Mouse (Mus musculus) hindbrain, embryonic 10.5 days (tissue): Measurements from ENCODE around the gene H3f3a. TPM values are rescaled to one million over a fixed set of nuclear protein-coding genes. Genes with fewer than 3 reads are reported as not detected.
A peak's percentile ranks its signal among the peaks of the same experiment; 100 is the strongest.

Experiments
- DNase-seq: peaks from one replicate; pipeline ENCODE4 v3.0.0-alpha.2; 2017; ENCODE audit warnings: low spot score
- H3K27ac ChIP-seq: fragments of 300-500 bp; sonication (generic); 2 replicates; pipeline ENCODE4 v1.5.1; 2016; ENCODE audit warnings: mild to moderate bottlenecking, moderate library complexity
- H3K27me3 ChIP-seq: fragments of 300-500 bp; sonication (generic); 2 replicates; pipeline ENCODE4 v1.6.1; 2016; ENCODE audit warnings: mild to moderate bottlenecking; ENCODE audit not compliant: poor library complexity, insufficient read depth, severe bottlenecking
- H3K36me3 ChIP-seq: fragments of 300-500 bp; sonication (generic); 2 replicates; pipeline ENCODE4 v1.6.1; 2016; ENCODE audit warnings: mild to moderate bottlenecking, moderate library complexity
- H3K4me1 ChIP-seq: fragments of 300-500 bp; sonication (generic); replicated peaks from 2 replicates; pipeline ENCODE4 v1.6.1; 2016; ENCODE audit warnings: mild to moderate bottlenecking
- H3K4me3 ChIP-seq: fragments of 300-500 bp; sonication (generic); 2 replicates; pipeline ENCODE4 v1.5.1; 2016; ENCODE audit warnings: mild to moderate bottlenecking, moderate library complexity
- H3K9me3 ChIP-seq: fragments of 300-500 bp; sonication (generic); 2 replicates; pipeline ENCODE4 v1.6.1; 2016; ENCODE audit warnings: mild to moderate bottlenecking, moderate library complexity
- WGBS: fragments of 180-500 bp; shearing (Covaris S2); methylation state at CpG from one replicate; pipeline ENCODE4 v1.1.7; 2016; 5-methylcytosine and 5-hydroxymethylcytosine counted together
- polyA plus RNA-seq: library from polyadenylated mRNA; unstranded; fragments of >200 nt; fragmentation: Nextera tagmentation; extraction: Ambion mirVana; gene quantifications from 2 replicates; pipeline ENCODE4 v1.2.1, GENCODE M21; 2016

Gene H3f3a
- polyA plus RNA-seq, 1 experiment from 2014 or later: 3,181 TPM

- no peak overlapping the region for H3K4me3 ChIP-seq
- 80% methylated on average over 6 of the region's 6 CpGs for WGBS
- H3K36me3 ChIP-seq: no peaks in the 10 kb centered on the region
- H3K4me1 ChIP-seq: peaks cover 33% of the 10 kb centered on the region
- no peak for DNase-seq
- 0 out of 2 replicates have a peak overlapping the region, but pooled peaks have one; percentile 97 for H3K27ac ChIP-seq
- peaks cover 10% of the 10 kb centered on the region for H3K27me3 ChIP-seq
- peaks cover 5% of the 10 kb centered on the region; the same call in 1 of the 2 replicates for H3K9me3 ChIP-seq
These were observed 37.8 kb downstream of the H3f3a start for GRCm38 (mm10) chr1:180775849-180776493.

GRCm38 (mm10) chr1:180775317-180775716 is 38.4 kb downstream of the H3f3a start:
- peaks cover 5% of the 10 kb centered on the region; the same call in 1 of the 2 replicates for H3K9me3 ChIP-seq
- peaks cover 33% of the 10 kb centered on the region for H3K4me1 ChIP-seq
- peaks cover 8% of the 10 kb centered on the region for H3K27me3 ChIP-seq
- H3K36me3 ChIP-seq: no peaks in the 10 kb centered on the region
- no peak overlapping the region for H3K27ac ChIP-seq
- H3K4me3 ChIP-seq: no peak overlapping the region
- 80% methylated on average over 10 of the region's 10 CpGs for WGBS
- DNase-seq: no peak

- no peak overlapping the region for H3K4me3 ChIP-seq
- peak; percentile 51 for DNase-seq
- peaks cover 33% of the 10 kb centered on the region for H3K4me1 ChIP-seq
- peaks cover 5% of the 10 kb centered on the region; the same call in 1 of the 2 replicates for H3K9me3 ChIP-seq
- 62% methylated on average over 3 of the region's 3 CpGs for WGBS
- H3K27ac ChIP-seq: no peak overlapping the region
- H3K27me3 ChIP-seq: peaks cover 9% of the 10 kb centered on the region
- no peaks in the 10 kb centered on the region for H3K36me3 ChIP-seq
These were observed 39.1 kb downstream of the H3f3a start for GRCm38 (mm10) chr1:180774664-180775063.

DNA sequence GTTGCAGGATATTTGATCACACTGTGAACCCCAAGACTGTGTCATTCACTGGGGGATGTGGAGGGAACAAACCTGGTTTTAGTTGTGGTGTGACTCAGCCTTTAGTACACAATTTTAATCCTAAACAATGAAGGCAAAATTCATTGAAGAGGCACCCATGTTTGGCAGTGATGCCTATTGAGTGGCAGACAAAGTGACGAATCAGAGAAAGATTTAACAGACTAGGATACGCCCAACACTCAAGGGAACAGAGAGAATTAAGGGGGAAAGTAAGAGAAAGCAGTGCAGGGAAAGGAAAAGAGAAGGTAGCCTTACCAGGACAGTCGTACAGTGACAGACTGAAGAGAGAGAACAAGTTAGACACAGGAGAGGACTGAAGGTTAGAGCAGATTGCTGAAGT is 41.5 kb downstream of the H3f3a start:
- H3K27me3 ChIP-seq: 0 out of 2 replicates have a peak, but pooled peaks cover 6% of the 10 kb centered on the region
- WGBS: 92% methylated on average over 3 of the region's 3 CpGs
- no peak for DNase-seq

GRCm38 (mm10) chr1:180771722-180772121 is 42.0 kb downstream of the H3f3a start:
- DNase-seq: no peak
- 78% methylated on average over 4 of the region's 4 CpGs for WGBS

More for the DNA sequence above, 41.5 kb downstream of the H3f3a start:
- H3K36me3 ChIP-seq: no peaks in the 10 kb centered on the region
- H3K9me3 ChIP-seq: peaks cover 5% of the 10 kb centered on the region; the same call in 1 of the 2 replicates
- no peak overlapping the region for H3K27ac ChIP-seq
- H3K4me3 ChIP-seq: no peak overlapping the region
- H3K4me1 ChIP-seq: peaks cover 36% of the 10 kb centered on the region

DNA sequence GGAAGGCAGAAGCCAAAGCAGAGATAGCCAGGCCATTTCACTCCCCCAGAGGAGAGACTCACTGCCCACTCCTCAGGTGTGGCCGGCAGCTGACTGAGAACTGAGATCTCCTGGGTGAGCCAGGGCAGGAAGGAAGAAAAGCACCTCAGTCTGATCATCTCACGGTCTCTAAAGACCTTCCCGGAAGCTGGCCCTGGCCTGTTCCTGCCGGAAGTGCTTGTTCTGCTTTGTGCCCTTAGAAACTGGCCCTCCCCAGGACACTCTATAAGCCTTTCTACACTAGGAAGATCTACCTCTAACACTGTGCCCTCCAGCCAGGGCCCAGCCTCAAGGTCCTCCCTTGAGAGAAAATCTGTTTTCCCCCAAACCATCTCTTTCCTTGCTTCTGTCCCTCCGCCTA is 42.4 kb downstream of the H3f3a start:
- Histone ChIP-seq H3K36me3 (no peaks in the 10 kb centered on the region), H3K9me3 (peaks cover 5% of the 10 kb centered on the region; the same call in 1 of the 2 replicates), H3K27ac (no peak overlapping the region), H3K4me1 (peaks cover 30% of the 10 kb centered on the region), H3K4me3 (no peak overlapping the region), H3K27me3 (0 out of 2 replicates have a peak, but pooled peaks cover 6% of the 10 kb centered on the region)
- 83% methylated on average over 5 of the region's 5 CpGs for WGBS
- DNase-seq: no peak

More at GRCm38 (mm10) chr1:180771722-180772121, 42.0 kb downstream of the H3f3a start:
- Histone ChIP-seq H3K4me3 (no peak overlapping the region), H3K27me3 (0 out of 2 replicates have a peak, but pooled peaks cover 6% of the 10 kb centered on the region), H3K36me3 (no peaks in the 10 kb centered on the region), H3K4me1 (peaks cover 34% of the 10 kb centered on the region), H3K9me3 (peaks cover 5% of the 10 kb centered on the region; the same call in 1 of the 2 replicates), H3K27ac (no peak overlapping the region)

DNA sequence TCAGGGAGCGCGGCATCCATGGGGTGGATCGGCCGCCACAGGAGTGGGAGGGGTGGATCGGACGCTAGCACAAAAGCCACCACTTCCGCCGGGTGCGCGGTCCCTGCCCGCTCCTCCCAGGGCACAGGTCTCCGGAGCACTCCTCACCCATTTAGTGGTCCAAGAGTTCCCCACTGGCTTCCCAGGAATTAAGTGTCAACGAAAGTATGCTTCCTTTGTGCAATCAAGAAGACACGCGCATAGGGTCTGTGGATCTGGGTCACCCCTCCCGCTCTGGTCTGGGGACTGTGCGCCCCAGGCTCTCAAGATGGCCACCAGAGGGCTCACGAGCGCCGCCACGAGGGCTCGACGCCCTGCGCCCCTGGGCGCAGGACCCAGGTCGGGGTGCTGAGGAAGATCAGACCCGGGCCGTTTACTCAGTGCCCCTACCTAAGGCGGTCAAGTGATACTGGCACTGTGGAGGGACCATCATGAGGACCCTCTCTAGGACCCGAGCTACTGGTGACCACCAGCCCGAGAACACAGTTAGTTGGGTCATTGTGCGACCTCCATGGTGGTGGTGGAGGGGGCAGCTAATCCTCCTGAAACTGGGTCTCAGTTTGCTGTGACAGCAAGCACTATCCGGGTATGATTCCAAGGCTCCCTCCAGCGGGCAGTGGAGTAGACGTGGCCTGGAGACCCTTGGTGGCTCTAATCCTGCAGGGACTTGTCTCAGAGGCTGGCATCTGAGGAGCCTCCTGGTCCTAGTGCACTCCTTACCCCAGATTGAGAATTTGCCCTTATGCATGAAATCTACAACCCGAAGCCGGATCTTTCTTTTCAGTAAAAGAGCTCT is 45.2 kb downstream of the H3f3a start:
- H3K36me3 ChIP-seq: no peaks in the 10 kb centered on the region
- 2% methylated on average over 37 of the region's 37 CpGs for WGBS
- peak overlapping the region; percentile 65 for H3K4me3 ChIP-seq

DNA sequence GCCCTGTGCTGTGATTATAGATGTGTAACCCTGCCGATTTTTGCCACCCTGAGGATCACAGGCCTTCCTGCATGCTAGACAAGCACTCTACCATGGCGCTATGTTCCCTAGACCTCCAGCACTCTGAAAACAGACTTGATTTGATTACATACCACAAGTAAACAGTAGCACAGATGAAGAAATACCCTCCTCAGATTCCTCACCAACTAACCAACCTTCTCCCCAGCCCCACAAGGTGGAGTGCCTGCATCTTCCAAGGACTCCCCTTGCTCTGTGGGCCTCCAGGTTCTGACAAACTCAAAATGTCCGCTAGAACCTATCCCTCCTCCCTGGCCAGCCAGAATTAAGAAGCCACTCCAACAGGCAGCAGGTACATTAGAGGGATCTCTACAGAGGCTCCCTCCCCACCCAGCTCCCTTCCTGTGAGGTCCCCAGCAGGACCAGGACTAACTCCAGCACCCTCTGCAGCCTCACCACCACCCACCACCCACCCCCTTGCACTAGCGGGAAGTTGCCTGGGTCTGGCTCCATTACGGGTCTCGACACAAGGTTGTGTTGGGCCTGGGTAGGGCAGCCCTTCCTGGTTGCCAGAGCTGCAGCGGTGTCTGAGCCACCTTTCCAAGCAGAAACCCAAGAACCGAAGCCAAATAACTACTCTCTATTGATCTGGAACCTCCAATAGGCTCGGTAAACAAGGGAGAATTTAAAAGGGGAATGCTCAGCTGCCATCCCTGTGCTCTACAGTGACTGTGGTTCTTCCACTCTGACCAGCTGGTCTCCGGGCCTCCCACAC is 46.0 kb downstream of the H3f3a start:
- no peak for DNase-seq
- peaks cover 31% of the 10 kb centered on the region for H3K4me1 ChIP-seq
- no peaks in the 10 kb centered on the region for H3K9me3 ChIP-seq
- peak overlapping the region; percentile 96 for H3K27ac ChIP-seq
- peak overlapping the region; percentile 65 for H3K4me3 ChIP-seq
- H3K36me3 ChIP-seq: no peaks in the 10 kb centered on the region
- H3K27me3 ChIP-seq: peaks cover 9% of the 10 kb centered on the region
- WGBS: 21% methylated on average over 10 of the region's 10 CpGs

More for the DNA sequence above, 45.2 kb downstream of the H3f3a start:
- H3K9me3 ChIP-seq: no peaks in the 10 kb centered on the region
- H3K27me3 ChIP-seq: 0 out of 2 replicates have a peak, but pooled peaks cover 6% of the 10 kb centered on the region
- H3K4me1 ChIP-seq: peaks cover 23% of the 10 kb centered on the region
- peak overlapping the region; percentile 96 for H3K27ac ChIP-seq
- DNase-seq: peak; percentile 85

DNA sequence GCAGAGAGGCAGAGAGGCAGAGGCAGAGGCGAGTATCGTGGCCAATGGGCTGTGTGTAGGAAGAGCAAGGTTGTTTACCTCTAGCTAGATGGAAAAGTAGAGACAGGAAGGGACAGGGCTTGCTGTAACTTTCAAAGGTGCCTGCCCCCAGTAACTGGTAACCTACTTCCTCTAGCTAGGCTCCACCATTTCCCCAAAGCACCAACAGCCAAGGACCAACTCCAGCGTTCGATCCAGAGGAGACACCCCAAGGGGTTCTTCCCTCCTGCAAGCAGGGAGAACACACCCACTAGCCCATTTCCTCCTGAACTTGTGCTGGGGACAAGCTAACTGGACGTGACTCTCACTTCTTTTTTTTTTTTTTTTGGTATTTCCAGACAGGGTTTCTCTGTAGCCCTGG is 47.2 kb downstream of the H3f3a start:
- Histone ChIP-seq H3K9me3 (no peaks in the 10 kb centered on the region), H3K27ac (no peak overlapping the region), H3K4me3 (no peak overlapping the region), H3K36me3 (no peaks in the 10 kb centered on the region), H3K27me3 (peaks cover 14% of the 10 kb centered on the region), H3K4me1 (peaks cover 31% of the 10 kb centered on the region)
- 67% methylated on average over 5 of the region's 5 CpGs for WGBS
- DNase-seq: no peak

DNA sequence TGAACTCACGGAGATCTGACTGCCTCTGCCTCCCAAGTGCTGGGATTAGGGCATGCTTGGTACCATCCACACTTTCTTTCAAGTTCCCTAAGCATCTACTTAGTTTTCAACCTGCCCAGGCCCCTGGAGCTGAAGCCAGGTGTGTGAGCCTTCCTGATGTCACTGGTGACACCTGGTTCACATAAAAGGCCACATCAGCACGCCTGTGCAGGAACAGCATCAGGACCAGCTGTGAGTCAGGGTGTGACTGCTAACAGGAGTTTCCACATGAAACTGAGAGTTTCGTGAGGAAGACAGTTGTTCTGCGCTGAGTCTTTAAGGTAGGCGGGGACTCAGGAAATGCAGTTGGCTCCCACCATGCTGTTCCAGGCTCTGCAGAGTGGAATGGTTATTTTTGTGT is 48.4 kb downstream of the H3f3a start:
- Histone ChIP-seq H3K27me3 (peaks cover 14% of the 10 kb centered on the region), H3K4me3 (no peak overlapping the region), H3K36me3 (no peaks in the 10 kb centered on the region), H3K9me3 (no peaks in the 10 kb centered on the region), H3K27ac (no peak overlapping the region), H3K4me1 (peaks cover 31% of the 10 kb centered on the region)
- 86% methylated on average over 5 of the region's 5 CpGs for WGBS
- no peak for DNase-seq

GRCm38 (mm10) chr1:180763828-180764227 is 49.9 kb downstream of the H3f3a start:
- WGBS: 0% methylated on average over 11 of the region's 11 CpGs
- Histone ChIP-seq H3K27me3 (peaks cover 8% of the 10 kb centered on the region), H3K27ac (peak overlapping the region; percentile 76), H3K36me3 (no peaks in the 10 kb centered on the region), H3K9me3 (no peaks in the 10 kb centered on the region), H3K4me3 (peak overlapping the region; percentile 57), H3K4me1 (peaks cover 29% of the 10 kb centered on the region)
- peak; percentile 85 for DNase-seq

- Histone ChIP-seq H3K4me1 (peaks cover 24% of the 10 kb centered on the region), H3K27me3 (peaks cover 8% of the 10 kb centered on the region), H3K4me3 (peak overlapping the region; percentile 57), H3K27ac (peak overlapping the region; percentile 76), H3K9me3 (no peaks in the 10 kb centered on the region), H3K36me3 (no peaks in the 10 kb centered on the region)
- WGBS: 6% methylated on average over 14 of the region's 14 CpGs
- DNase-seq: peak; percentile 60
These were observed 50.4 kb downstream of the H3f3a start for GRCm38 (mm10) chr1:180763307-180763706.
